Mouse (Mus musculus): ENCODE data around the gene Rundc3a.

DNA sequence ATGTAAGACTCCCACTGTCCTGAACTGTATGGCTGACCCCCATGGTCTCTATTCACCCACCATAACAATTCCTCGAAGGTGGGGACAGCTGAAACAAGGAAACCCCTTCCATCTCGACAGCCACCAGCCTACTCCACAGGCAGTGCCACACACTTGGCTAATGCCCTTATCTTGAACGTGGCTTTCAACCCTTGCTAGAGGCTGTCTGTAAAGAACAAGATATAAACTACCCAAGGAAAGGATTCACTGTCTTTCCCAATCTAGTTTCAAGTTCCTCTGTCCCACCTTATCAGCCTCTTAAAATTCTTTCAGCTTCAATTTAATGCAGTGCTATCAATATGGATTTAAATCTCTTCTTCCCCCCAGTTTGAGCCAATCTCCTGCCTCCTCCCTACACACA, 36.3 kb downstream of the Rundc3a start:
- TF ChIP-seq POLR2A (IDR thresholded peaks at IDR 0.05; ENCODE audit: low read depth, low read length) (no peak), CTCF (IDR thresholded peaks at IDR 0.05; ENCODE audit: extremely low read depth, insufficient read depth, insufficient read length, insufficient replicate concordance) (no peak)
